Mouse (Mus musculus): ENCODE data around the gene Vwa2. TPM values are rescaled to one million over a fixed set of nuclear protein-coding genes. Genes with fewer than 3 reads are reported as not detected.

Gene Vwa2
- 4.7 and 5.0 TPM in 2 replicates for polyA plus RNA-seq (2014; fragmentation: Nextera tagmentation; extraction: Ambion mirVana)

- H3K9ac ChIP-seq (ENCODE audit: low read depth, low read length): peak within 1 kb of the TSS; percentile 60
- H3K36me3 ChIP-seq (ENCODE audit: control insufficient read depth, insufficient read depth, low read length): no peaks in the 10 kb centered on the region
- ATAC-seq (ENCODE audit: low read depth): peak; percentile 83
- H3K27ac ChIP-seq (replicated peaks; ENCODE audit: low read depth, low read length): no peak within 1 kb of the TSS
- peak within 1 kb of the TSS; percentile 49 for H3K4me3 ChIP-seq (ENCODE audit: low read depth, low read length)
- H3K4me2 ChIP-seq (ENCODE audit: low read depth, low read length): peak within 1 kb of the TSS; percentile 97
- DNase-seq (ENCODE audit: low spot score): peak; percentile 67
- peaks cover 44% of the 10 kb centered on the region for H3K27me3 ChIP-seq (replicated peaks; ENCODE audit: control insufficient read depth, insufficient read depth, low read length)
- H3K4me1 ChIP-seq (ENCODE audit: control insufficient read depth, insufficient read depth, low read length): peaks cover 26% of the 10 kb centered on the region
- H3K9me3 ChIP-seq (ENCODE audit: control insufficient read depth, low read length): no peaks in the 10 kb centered on the region
- 5% methylated on average over 28 of the region's 71 CpGs for WGBS
Observed at GRCm38 (mm10) chr19:56873816-56874600, at the start of gene Vwa2. TSS of gene Vwa2 (plus strand) at chr19:56874249.

GRCm38 (mm10) chr19:56826047-56826631, 47.9 kb upstream of the Vwa2 start, which contains the start of gene Tdrd1:
TSS of gene Tdrd1 (plus strand) at chr19:56826209.
- H3K27me3 ChIP-seq (replicated peaks; ENCODE audit: control insufficient read depth, insufficient read depth, low read length): no peaks in the 10 kb centered on the region
- no peak within 1 kb of the TSS for H3K27ac ChIP-seq (replicated peaks; ENCODE audit: low read depth, low read length)
- H3K9me3 ChIP-seq (ENCODE audit: control insufficient read depth, low read length): no peaks in the 10 kb centered on the region
- peak within 1 kb of the TSS; percentile 11 for H3K4me3 ChIP-seq (ENCODE audit: low read depth, low read length)
- H3K9ac ChIP-seq (ENCODE audit: low read depth, low read length): no peak within 1 kb of the TSS
- H3K4me2 ChIP-seq (ENCODE audit: low read depth, low read length): peak within 1 kb of the TSS; percentile 35
- WGBS: 70% methylated on average over 28 of the region's 44 CpGs
- no peaks in the 10 kb centered on the region for H3K36me3 ChIP-seq (ENCODE audit: control insufficient read depth, insufficient read depth, low read length)
- 0 out of 2 replicates have a peak, but pooled peaks cover under 1% of the 10 kb centered on the region for H3K4me1 ChIP-seq (ENCODE audit: control insufficient read depth, insufficient read depth, low read length)
- DNase-seq (ENCODE audit: low spot score) (peak; percentile 36), ATAC-seq (ENCODE audit: low read depth) (no peak)

GRCm38 (mm10) chr19:56828305-56828704, 45.7 kb upstream of the Vwa2 start:
- ATAC-seq (ENCODE audit: low read depth): peak; percentile 65

GRCm38 (mm10) chr19:56829267-56829666, 44.8 kb upstream of the Vwa2 start:
- no peak for ATAC-seq (ENCODE audit: low read depth)
- WGBS: 85% methylated on average over 9 of the region's 9 CpGs
- no peaks in the 10 kb centered on the region for H3K9me3 ChIP-seq (ENCODE audit: control insufficient read depth, low read length)
- H3K4me2 ChIP-seq (ENCODE audit: low read depth, low read length): no peak overlapping the region
- no peaks in the 10 kb centered on the region for H3K4me1 ChIP-seq (ENCODE audit: control insufficient read depth, insufficient read depth, low read length)
- DNase-seq (ENCODE audit: low spot score): no peak
- H3K9ac ChIP-seq (ENCODE audit: low read depth, low read length): no peak overlapping the region
- H3K27me3 ChIP-seq (replicated peaks; ENCODE audit: control insufficient read depth, insufficient read depth, low read length): no peaks in the 10 kb centered on the region
- no peak overlapping the region for H3K4me3 ChIP-seq (ENCODE audit: low read depth, low read length)
- H3K27ac ChIP-seq (replicated peaks; ENCODE audit: low read depth, low read length): no peak overlapping the region
- H3K36me3 ChIP-seq (ENCODE audit: control insufficient read depth, insufficient read depth, low read length): no peaks in the 10 kb centered on the region

More at GRCm38 (mm10) chr19:56828305-56828704, 45.7 kb upstream of the Vwa2 start:
- H3K9me3 ChIP-seq (ENCODE audit: control insufficient read depth, low read length): no peaks in the 10 kb centered on the region
- no peak overlapping the region for H3K4me2 ChIP-seq (ENCODE audit: low read depth, low read length)
- no peak overlapping the region for H3K27ac ChIP-seq (replicated peaks; ENCODE audit: low read depth, low read length)
- no peak overlapping the region for H3K4me3 ChIP-seq (ENCODE audit: low read depth, low read length)
- no peaks in the 10 kb centered on the region for H3K27me3 ChIP-seq (replicated peaks; ENCODE audit: control insufficient read depth, insufficient read depth, low read length)
- WGBS: 68% methylated on average over 11 of the region's 11 CpGs
- no peaks in the 10 kb centered on the region for H3K36me3 ChIP-seq (ENCODE audit: control insufficient read depth, insufficient read depth, low read length)
- H3K9ac ChIP-seq (ENCODE audit: low read depth, low read length): no peak overlapping the region
- H3K4me1 ChIP-seq (ENCODE audit: control insufficient read depth, insufficient read depth, low read length): no peaks in the 10 kb centered on the region
- DNase-seq (ENCODE audit: low spot score): peak; percentile 72

- no peaks in the 10 kb centered on the region for H3K4me1 ChIP-seq (ENCODE audit: control insufficient read depth, insufficient read depth, low read length)
Observed at GRCm38 (mm10) chr19:56830163-56830562, 43.9 kb upstream of the Vwa2 start.

GRCm38 (mm10) chr19:56835340-56835739, 38.7 kb upstream of the Vwa2 start:
- peaks cover 3% of the 10 kb centered on the region; the same call in 1 of the 2 replicates for H3K4me1 ChIP-seq (ENCODE audit: control insufficient read depth, insufficient read depth, low read length)
- H3K9ac ChIP-seq (ENCODE audit: low read depth, low read length): no peak overlapping the region
- ATAC-seq (ENCODE audit: low read depth) (no peak), DNase-seq (ENCODE audit: low spot score) (peak; percentile 88)
- H3K9me3 ChIP-seq (ENCODE audit: control insufficient read depth, low read length): no peaks in the 10 kb centered on the region
- WGBS: 34% methylated on average over 9 of the region's 9 CpGs
- H3K4me3 ChIP-seq (ENCODE audit: low read depth, low read length): no peak overlapping the region
- H3K27ac ChIP-seq (replicated peaks; ENCODE audit: low read depth, low read length): no peak overlapping the region
- no peaks in the 10 kb centered on the region for H3K36me3 ChIP-seq (ENCODE audit: control insufficient read depth, insufficient read depth, low read length)
- H3K4me2 ChIP-seq (ENCODE audit: low read depth, low read length): no peak overlapping the region
- no peaks in the 10 kb centered on the region for H3K27me3 ChIP-seq (replicated peaks; ENCODE audit: control insufficient read depth, insufficient read depth, low read length)

More at GRCm38 (mm10) chr19:56830163-56830562, 43.9 kb upstream of the Vwa2 start:
- Histone ChIP-seq H3K4me2 (ENCODE audit: low read depth, low read length) (no peak overlapping the region), H3K4me3 (ENCODE audit: low read depth, low read length) (no peak overlapping the region), H3K27ac (replicated peaks; ENCODE audit: low read depth, low read length) (no peak overlapping the region), H3K9me3 (ENCODE audit: control insufficient read depth, low read length) (no peaks in the 10 kb centered on the region), H3K9ac (ENCODE audit: low read depth, low read length) (no peak overlapping the region), H3K27me3 (replicated peaks; ENCODE audit: control insufficient read depth, insufficient read depth, low read length) (no peaks in the 10 kb centered on the region), H3K36me3 (ENCODE audit: control insufficient read depth, insufficient read depth, low read length) (no peaks in the 10 kb centered on the region)
- 76% methylated on average over 4 of the region's 4 CpGs for whole genome bisulfite sequencing
- DNase-seq (ENCODE audit: low spot score) (no peak), ATAC-seq (ENCODE audit: low read depth) (no peak)

- Histone ChIP-seq H3K27me3 (replicated peaks; ENCODE audit: control insufficient read depth, insufficient read depth, low read length) (no peaks in the 10 kb centered on the region), H3K4me3 (ENCODE audit: low read depth, low read length) (no peak overlapping the region), H3K36me3 (ENCODE audit: control insufficient read depth, insufficient read depth, low read length) (no peaks in the 10 kb centered on the region), H3K9ac (ENCODE audit: low read depth, low read length) (no peak overlapping the region), H3K4me2 (ENCODE audit: low read depth, low read length) (no peak overlapping the region), H3K9me3 (ENCODE audit: control insufficient read depth, low read length) (no peaks in the 10 kb centered on the region), H3K27ac (replicated peaks; ENCODE audit: low read depth, low read length) (no peak overlapping the region), H3K4me1 (ENCODE audit: control insufficient read depth, insufficient read depth, low read length) (peaks cover 3% of the 10 kb centered on the region; the same call in 1 of the 2 replicates)
- no peak for ATAC-seq (ENCODE audit: low read depth)
- WGBS: 57% methylated on average over 17 of the region's 17 CpGs
- no peak for DNase-seq (ENCODE audit: low spot score)
Observed at GRCm38 (mm10) chr19:56838942-56839706, 34.9 kb upstream of the Vwa2 start.

- DNase-seq (ENCODE audit: low spot score): no peak
- no peak overlapping the region for H3K27ac ChIP-seq (replicated peaks; ENCODE audit: low read depth, low read length)
Observed at GRCm38 (mm10) chr19:56842974-56843373, 31.1 kb upstream of the Vwa2 start.

More at GRCm38 (mm10) chr19:56842974-56843373, 31.1 kb upstream of the Vwa2 start:
- H3K4me2 ChIP-seq (ENCODE audit: low read depth, low read length): no peak overlapping the region
- no peak overlapping the region for H3K4me3 ChIP-seq (ENCODE audit: low read depth, low read length)
- no peaks in the 10 kb centered on the region for H3K27me3 ChIP-seq (replicated peaks; ENCODE audit: control insufficient read depth, insufficient read depth, low read length)
- no peaks in the 10 kb centered on the region for H3K9me3 ChIP-seq (ENCODE audit: control insufficient read depth, low read length)
- no peak for ATAC-seq (ENCODE audit: low read depth)
- 64% methylated on average over 12 of the region's 12 CpGs for WGBS
- no peak overlapping the region for H3K9ac ChIP-seq (ENCODE audit: low read depth, low read length)
- H3K36me3 ChIP-seq (ENCODE audit: control insufficient read depth, insufficient read depth, low read length): no peaks in the 10 kb centered on the region
- H3K4me1 ChIP-seq (ENCODE audit: control insufficient read depth, insufficient read depth, low read length): peaks cover 3% of the 10 kb centered on the region; the same call in 1 of the 2 replicates
